Mouse (Mus musculus) bone marrow, adult 2 months (tissue): ENCODE results near the gene Tsc22d3.
A peak's percentile ranks its signal among the peaks of the same experiment; 100 is the strongest.

ENCODE experiments used
- CTCF ChIP-seq: fragments of 200-500 bp; IDR thresholded peaks from 2 replicates; pipeline ENCODE4 v1.5.1; 2011; ENCODE audit warnings: low read length, control low read depth; ENCODE audit not compliant: control insufficient read depth, insufficient read depth
- POLR2A ChIP-seq: fragments of 200-500 bp; IDR thresholded peaks from 2 replicates; pipeline ENCODE4 v1.6.1; 2011; ENCODE audit warnings: low read depth, mild to moderate bottlenecking, control low read depth, low read length, borderline replicate concordance; ENCODE audit not compliant: control insufficient read depth

GRCm38 (mm10) chrX:140600410-140601109 is at the start of gene Tsc22d3:
- peak; percentile 49; the same call in 1 of the 2 replicates for TF ChIP-seq CTCF
- TF ChIP-seq POLR2A: no peak
